Mouse (Mus musculus) left cerebral cortex, postnatal 4 days (tissue): ENCODE measurements around the gene Wbp2. TPM values are rescaled to one million over a fixed set of nuclear protein-coding genes. Genes with fewer than 3 reads are reported as not detected.

Source experiments
- DNase-seq: peaks from one replicate; pipeline ENCODE4 v3.0.0-alpha.2; 2022
- intact Hi-C: fragments of 180-260 bp; cut with DNase I; formaldehyde crosslinking; loops from one replicate; pipeline ENCODE4 v1.15.1; 2025
- total RNA-seq, 2 experiments: library from RNA; stranded (reverse); gene quantifications; 2 replicates each; pipeline ENCODE4 v1.2.3; 2021

Gene Wbp2
- total RNA-seq, 2 experiments from 2014 or later = 171 to 176 TPM

- intact Hi-C loops = no loop called here
Observed at GRCm38 (mm10) chr11:116072608-116073007, 14.2 kb downstream of the Wbp2 start.

DNA sequence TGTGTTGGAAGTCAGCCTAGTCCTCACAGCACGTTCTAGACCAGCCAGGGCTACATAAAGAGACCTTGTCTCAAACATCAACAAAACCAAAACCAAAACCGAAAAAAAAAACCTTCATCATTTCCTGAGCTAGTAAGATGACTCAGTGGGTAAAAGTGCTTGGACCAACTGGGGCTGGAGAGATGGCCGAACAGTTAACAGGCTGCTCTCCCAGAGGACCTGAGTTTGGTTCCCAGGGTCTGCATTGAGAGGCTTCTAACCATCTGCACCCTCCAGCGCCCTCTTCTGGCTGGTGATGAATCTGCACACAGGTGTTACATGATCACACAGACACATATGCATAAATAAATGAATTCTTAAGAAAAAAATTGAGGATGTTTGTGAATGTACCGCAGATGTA lies 15.3 kb downstream of the Wbp2 start:
- no peak for DNase-seq
- intact Hi-C loops = no loop called here

More at GRCm38 (mm10) chr11:116072608-116073007, 14.2 kb downstream of the Wbp2 start:
- no peak for DNase-seq

DNA sequence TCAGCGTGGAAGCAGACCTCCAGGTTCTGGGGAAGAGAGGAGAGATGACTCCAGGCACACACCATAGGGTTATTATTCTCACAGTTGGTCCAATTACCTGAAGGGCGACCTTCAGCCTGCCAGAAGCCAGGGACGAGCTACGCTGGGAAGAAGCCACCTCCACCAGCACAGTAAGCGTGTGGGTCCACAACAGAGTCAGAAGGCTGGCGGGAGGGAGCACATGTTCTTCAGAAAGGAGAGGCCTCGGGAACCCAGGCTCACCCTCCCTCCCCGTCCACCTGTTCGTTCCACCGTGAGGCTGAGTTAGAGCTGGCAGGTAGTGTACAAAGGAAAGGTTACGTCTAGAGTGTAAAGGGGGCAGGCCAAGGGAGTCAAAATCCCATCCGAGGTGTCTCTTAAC lies 21.4 kb downstream of the Wbp2 start:
- intact Hi-C loops = no loop called here
- DNase-seq = no peak

GRCm38 (mm10) chr11:116064187-116064867 lies 22.5 kb downstream of the Wbp2 start:
- intact Hi-C loops = no loop called here
- no peak for DNase-seq

GRCm38 (mm10) chr11:116063562-116063961 lies 23.2 kb downstream of the Wbp2 start:
- DNase-seq = peak; percentile 78
- intact Hi-C loops = no loop called here

DNA sequence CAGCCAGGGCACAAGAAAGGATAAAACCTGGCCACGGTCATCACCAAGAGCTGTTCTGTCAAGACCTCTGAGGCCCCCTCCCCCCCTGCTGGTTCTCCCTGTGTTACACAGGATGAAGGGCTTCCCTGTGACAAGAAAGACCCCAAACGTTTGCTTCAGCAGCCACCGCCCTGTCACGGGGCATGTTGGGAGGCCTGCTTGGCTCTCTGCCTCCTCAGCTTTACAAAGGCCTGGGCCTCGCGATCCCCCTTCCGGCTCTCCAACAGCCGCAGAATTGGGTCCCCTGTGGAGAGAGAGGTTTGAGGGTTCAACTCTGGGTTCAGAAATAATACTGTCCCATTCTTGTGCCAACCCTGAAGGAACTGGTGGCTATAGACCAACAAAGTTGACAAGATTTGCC lies 24.3 kb downstream of the Wbp2 start:
- intact Hi-C loops = no loop called here
- DNase-seq = peak; percentile 47

- intact Hi-C loops = no loop called here
- DNase-seq = no peak
Observed at GRCm38 (mm10) chr11:116061641-116062415, 25.0 kb downstream of the Wbp2 start.

DNA sequence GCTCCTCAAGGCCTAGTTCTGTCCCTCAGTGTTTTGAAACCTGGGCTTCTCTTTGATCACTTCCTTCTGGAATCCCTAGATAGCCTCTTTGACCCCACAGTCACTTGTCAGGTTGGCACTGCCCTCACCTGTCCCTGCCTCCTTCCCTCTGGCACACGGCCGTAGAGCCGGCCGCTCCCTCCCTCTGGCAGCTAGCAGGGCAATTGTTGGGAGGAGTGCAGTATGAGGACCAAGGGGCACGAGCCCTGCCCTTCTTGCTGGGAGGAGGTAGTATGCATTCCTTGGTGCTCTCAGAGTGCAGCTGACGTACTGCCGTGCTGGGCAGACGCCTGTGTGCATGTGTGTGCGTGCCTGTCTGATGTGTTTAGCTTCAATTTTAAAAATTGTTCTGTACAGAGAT lies 26.2 kb downstream of the Wbp2 start:
- no peak for DNase-seq
- intact Hi-C loops = no loop called here

GRCm38 (mm10) chr11:116059691-116060025 lies 27.1 kb downstream of the Wbp2 start:
- intact Hi-C loops = no loop called here
- no peak for DNase-seq

- DNase-seq = no peak
- intact Hi-C loops = no loop called here
Observed at GRCm38 (mm10) chr11:116058868-116059690, 27.7 kb downstream of the Wbp2 start.

GRCm38 (mm10) chr11:116058022-116058614 lies 28.7 kb downstream of the Wbp2 start:
- no peak for DNase-seq
- intact Hi-C loops = no loop called here

GRCm38 (mm10) chr11:116057237-116057881 lies 29.4 kb downstream of the Wbp2 start:
- DNase-seq = no peak
- intact Hi-C loops = no loop called here

DNA sequence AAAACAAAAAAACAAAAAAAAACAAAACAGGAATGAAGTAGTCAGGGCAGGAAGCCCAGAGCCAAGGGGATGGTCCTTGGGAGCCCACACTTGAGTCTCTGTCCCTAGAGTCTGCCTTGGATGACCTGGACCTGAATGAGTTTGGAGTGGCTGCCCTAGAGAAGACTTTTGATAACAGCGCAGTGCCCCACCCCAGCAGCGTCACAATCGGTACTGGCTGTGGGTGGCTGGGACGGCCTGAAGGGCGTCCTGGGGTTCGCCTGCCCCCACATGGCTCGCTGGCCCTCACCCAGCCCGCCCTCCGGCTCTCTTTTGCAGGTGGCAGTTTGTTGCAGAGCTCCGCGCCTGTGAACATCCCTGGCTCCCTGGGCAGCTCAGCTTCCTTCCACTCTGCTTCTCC lies 30.9 kb downstream of the Wbp2 start:
- no peak for DNase-seq
- intact Hi-C loops = no loop called here

- intact Hi-C loops = no loop called here
- DNase-seq = no peak
Observed at GRCm38 (mm10) chr11:116053510-116054229, 33.1 kb downstream of the Wbp2 start.

DNA sequence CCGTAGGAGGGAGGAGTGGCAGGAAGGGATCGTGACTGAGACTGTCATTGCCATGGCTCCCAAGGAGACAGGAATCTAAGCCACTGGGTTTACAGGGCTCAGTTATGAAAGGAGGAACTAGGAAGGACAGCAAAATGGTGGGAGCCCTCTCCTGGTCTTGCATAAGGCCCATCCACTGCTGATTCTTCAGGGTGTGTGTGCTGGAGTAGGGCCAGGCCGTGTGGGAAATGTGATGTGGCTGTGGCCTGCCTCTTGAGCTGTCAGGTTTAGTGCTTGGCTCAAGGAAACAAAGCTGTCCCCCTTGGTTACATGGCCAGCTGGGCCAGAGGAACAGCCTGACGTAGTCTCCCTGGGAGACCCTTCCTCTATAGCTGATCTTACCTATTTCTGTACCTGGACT lies 36.6 kb downstream of the Wbp2 start:
- DNase-seq = no peak
- intact Hi-C loops = no loop called here

DNA sequence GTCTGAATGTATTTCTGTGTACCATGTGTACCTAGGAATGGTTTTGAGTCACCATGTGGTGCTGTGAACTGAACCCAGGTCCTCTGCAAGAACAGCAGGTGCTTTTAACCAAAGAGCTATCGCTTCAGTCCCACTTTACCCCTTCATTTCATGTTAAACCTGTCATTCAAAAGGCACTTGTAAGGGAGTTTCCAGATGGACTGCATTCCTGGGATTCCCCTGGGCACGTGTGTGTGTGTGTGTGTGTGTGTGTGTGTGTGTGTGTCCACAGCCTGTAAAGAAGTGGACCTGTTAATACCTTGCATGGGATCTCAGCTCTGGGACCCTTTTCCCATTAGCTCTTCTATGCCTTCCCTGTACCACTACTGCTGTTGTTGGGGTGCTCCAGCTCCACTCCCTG lies 37.2 kb downstream of the Wbp2 start:
- DNase-seq = no peak
- intact Hi-C loops = no loop called here

- DNase-seq = no peak
- intact Hi-C loops = no loop called here
Observed at GRCm38 (mm10) chr11:116045173-116045572, 41.6 kb downstream of the Wbp2 start.

DNA sequence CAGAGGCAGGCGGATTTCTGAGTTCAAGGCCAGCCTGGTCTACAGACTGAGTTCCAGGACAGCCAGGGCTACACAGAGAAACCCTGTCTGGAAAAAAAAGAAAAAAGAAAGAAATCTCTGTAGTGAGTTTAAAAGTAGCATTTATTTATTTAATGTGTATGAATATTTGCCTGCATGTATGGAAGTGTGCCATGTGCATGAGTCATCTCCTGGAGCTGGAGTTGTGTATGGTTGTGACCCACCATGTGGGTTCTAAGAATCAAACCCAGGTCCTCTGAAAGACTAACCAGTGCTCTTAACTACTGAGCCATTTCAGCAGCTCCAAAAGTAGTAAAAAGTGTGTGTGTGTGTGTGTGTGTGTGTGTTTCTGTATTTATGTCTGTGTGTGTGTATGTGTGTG lies 43.5 kb downstream of the Wbp2 start:
- DNase-seq = no peak
- intact Hi-C loops = no loop called here

- DNase-seq = no peak
- intact Hi-C loops = no loop called here
Observed at GRCm38 (mm10) chr11:116042372-116043138, 44.2 kb downstream of the Wbp2 start.
